Mouse (Mus musculus): ENCODE measurements at regions not wholly inside any gene's neighbourhood (a gene's known extent, or its start where the extent isn't known, plus 50 kb on each side); places are given as distances from the start of the nearest gene placed in this dataset.

DNA sequence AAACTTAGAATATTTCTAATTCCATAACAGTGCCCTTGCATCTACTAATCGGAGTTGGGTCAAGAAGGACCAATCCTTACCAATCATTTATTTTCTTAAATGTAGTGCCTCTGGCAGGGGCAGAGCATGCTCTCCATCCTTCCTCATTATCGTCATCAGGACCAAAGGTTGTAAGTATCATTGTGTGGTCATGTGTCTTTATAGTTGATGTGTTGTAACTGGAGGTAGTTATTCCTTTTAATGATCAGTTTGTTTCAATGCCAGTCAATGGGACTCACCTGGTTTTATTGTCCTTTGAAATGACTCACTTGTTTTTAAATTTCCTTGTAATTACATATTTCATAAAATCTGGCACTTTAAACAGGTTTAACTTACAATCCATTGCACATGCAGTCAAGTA lies 399.6 kb downstream of the Sec16b start:
- no peak for ATAC-seq (replicated peaks; ENCODE audit: low read depth, poor library complexity, severe bottlenecking)

DNA sequence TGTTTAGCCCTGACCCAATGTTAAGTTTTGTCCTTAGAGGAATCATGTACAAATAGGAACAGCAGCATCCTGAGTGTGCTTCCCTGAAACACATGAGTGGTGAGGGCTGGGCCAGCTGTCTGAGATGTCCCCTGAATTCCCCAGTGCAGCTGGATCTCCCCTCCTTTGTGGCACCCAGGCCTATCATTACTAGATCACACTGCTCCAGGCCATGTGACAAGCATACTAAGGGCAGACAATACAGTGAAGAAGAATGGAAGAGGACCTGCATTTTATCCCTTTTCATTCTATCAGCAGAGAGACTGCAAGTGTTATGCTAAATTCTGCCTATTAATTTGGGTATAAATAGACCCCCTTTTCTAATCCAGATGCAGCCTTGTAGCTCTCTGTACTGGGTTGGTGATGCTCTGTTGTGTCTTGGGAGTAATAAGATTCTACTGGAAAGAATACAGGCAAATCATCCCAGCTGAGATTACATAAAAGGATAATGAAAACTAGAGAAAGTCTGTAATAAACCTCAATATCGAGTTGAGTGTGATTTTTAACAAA lies 418.3 kb downstream of the Brinp2 start:
- no peak for ATAC-seq (replicated peaks; ENCODE audit: low read depth, poor library complexity, severe bottlenecking)

DNA sequence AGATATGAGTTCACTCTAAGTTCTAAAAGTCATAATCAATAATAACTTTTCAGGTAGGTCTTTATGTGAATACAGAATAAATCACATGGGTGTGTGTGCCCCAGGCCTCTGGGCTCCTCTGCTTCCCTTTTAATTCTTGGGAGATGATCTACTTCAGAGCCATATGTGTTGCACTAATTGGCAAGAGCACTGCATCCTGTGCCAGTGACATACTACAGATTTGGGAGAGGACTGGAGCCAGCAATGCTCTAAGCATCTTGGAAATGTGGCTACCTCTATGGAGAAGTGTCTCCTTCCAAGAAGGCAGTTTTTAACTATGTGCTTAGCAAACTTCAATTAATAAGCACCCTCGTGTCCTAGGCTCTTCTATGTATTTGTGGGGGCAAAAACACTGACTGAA lies 416.6 kb downstream of the Brinp2 start:
- ATAC-seq (replicated peaks; ENCODE audit: low read depth, poor library complexity, severe bottlenecking): no peak

DNA sequence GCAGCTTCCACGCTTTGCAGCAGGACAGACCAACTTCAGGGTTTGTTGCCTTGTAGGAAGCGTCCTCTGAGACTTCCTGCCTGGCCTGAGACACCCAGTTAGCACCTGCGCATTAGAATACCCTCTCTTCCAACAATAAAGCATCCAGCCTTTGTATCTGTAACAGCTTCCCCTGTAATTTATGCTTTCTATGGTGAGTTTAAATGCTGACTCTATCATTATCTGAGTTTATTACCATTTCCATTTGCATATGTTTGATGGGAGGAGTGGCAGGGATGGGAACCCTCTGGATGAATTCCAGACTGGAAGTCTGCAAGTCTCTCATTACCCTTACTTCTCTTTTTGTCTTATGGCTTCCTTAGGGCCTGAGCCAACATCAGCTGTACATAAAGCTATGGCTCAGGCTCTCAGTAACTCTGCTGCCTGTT lies 415.8 kb downstream of the Brinp2 start:
- ATAC-seq (replicated peaks; ENCODE audit: low read depth, poor library complexity, severe bottlenecking): no peak

DNA sequence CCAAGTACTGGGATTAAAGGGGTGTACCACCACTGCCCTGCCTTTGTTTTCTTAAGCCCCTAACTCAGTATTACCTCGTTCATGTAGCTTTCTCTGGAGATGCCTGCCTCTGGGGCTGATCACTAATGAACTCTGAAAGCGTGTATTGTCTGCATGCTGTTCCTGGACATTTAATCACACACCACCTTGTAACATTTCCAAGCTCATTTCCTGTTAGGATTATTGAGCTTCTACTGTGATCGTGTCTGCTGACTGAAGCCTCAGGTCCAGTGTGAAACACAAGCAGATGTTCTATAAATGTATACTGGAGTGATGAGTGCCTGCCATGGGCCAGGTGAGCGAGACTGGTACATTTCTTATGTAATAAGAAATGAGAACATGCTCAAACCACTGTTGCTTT lies 398.6 kb downstream of the Brinp2 start:
- no peak for ATAC-seq (replicated peaks; ENCODE audit: low read depth, poor library complexity, severe bottlenecking)

DNA sequence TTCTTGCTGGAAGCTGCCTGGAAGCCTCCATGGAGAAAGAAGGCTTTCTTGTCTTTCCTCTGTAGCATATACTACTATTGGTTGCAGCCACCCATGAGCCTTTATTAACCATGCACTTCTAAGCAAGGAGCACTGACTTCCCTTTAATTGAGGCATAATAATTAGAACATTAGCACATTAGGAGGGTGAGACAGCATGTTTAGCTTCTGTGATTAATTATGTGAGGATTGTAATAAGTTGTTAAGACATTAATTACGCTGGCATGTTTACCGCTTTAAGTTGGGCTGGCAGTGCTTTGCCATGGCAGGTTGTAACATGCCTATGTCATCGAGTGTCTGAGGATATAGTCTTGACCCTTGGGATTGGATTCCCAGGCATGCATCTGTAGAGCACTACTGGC lies 391.7 kb downstream of the Brinp2 start:
- no peak for ATAC-seq (replicated peaks; ENCODE audit: low read depth, poor library complexity, severe bottlenecking)

DNA sequence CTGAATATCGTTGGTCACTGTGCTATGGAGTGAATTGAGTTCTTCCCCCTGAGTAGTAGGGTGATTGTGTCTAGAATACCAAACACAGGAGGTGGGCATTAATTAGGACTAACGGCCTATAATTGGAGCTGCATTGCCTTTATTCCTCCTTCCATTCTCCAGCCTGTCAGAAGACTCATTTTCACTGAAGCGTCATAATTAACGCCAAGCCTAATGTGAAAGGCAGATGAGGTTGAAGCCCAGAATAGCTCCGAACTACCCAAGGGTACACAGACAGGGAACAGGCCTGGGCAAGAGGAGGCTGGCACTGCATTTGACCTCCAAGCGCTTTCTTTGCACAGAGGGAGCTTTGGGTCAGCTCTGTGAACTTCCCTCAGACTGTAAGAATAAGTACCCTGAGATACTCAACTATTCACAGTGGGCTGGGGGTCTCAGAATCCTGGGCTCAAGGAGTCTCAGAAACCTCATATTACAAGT lies 386.5 kb downstream of the Brinp2 start:
- no peak for ATAC-seq (replicated peaks; ENCODE audit: low read depth, poor library complexity, severe bottlenecking)

DNA sequence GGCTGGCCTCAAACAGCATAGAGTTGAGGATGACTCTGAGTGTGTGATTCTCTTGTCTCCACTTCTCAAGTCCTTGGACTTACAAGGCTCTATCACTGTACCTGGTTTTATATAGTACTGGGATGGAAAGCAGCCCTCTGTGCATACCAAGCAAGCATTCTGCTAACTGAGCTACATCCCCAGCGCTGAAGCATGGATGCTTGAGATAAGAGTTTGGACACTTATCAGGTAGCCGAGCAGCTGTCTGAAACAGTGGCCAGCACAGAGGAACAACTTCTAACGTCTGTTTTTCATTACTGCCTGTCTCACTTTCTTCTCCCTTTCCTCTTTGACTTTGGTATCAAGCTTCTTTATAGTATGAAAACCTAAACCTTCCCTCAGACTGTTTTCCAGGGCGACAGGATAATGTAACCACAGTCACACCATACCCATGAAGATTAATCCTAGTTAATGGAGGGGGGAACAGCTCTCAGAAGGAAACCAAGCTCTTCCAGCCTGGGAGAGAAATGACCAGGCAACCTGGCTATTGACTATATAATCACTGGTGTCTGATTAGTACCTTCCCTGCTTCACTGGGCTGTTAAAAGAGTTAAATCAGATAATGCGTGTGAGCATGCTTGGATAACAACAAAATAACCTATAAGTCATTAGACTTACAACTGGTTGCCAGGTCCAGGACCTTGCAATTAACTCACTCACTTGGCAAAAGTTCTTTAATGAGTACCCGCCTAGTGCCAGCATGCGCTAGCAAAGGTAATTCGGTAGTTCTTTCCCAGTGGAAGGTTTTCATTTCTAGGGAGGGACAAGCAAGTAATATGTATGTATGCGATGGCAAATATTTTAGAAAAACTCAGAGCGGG lies 382.5 kb downstream of the Brinp2 start:
- ATAC-seq (replicated peaks; ENCODE audit: low read depth, poor library complexity, severe bottlenecking): no peak

DNA sequence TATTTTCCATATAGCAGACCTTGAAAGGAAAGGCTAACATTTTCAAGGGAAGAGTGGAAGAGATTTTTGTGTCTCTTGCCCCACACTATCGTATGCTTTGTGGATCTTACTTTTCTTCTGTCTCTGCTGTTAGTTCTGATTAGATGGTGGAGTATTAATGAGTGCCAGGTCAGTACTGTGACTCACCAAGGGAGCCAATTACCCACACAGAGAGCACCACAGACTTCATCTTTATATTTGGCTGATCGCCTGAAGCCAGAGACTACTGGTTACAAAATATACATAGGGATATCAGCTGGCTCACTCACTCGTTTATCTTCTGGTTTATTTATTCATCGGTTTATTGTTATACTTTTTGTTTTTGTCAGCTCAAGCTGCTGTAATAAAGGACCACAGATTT lies 381.5 kb downstream of the Brinp2 start:
- ATAC-seq (replicated peaks; ENCODE audit: low read depth, poor library complexity, severe bottlenecking): no peak

DNA sequence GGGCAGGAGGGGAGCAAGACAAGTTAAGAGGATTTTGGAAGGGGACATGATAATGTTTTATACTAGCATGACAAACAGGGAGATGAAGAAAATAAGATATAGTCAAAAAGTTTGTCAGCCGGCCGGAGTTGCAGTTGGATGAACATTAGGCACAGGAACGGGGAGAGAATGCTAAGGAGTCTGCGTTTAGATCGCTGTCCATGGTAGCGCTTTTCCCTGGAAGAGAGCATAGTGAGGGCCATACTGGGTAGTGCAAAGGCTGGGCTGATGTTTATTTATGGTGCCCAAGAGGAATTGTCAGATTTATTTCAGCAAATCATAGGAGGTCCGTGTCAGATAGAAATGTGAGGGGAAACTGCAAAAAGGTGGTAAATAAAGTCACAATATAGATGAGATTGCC lies 337.0 kb downstream of the Brinp2 start:
- ATAC-seq (replicated peaks; ENCODE audit: low read depth, poor library complexity, severe bottlenecking): no peak

DNA sequence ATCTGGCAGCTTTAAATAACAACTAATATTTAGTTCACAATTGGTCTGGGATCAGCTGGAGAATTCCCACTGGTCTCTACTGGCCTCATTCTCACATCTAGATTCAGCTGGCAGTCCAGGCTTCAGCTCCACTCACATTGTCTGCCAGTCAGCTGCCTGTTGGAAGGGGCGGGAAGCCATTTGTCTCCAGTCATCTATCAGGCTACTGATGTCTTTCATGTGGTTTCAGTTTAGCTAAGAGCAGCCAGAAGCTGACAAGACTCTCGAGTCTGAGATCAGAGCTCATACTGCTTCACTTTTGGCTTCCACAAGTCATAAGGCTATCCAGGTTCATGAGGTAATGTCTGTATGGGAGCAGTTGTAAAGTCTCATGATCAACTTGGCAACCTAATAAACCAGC lies 316.4 kb downstream of the Brinp2 start:
- no peak for ATAC-seq (replicated peaks; ENCODE audit: low read depth, poor library complexity, severe bottlenecking)

DNA sequence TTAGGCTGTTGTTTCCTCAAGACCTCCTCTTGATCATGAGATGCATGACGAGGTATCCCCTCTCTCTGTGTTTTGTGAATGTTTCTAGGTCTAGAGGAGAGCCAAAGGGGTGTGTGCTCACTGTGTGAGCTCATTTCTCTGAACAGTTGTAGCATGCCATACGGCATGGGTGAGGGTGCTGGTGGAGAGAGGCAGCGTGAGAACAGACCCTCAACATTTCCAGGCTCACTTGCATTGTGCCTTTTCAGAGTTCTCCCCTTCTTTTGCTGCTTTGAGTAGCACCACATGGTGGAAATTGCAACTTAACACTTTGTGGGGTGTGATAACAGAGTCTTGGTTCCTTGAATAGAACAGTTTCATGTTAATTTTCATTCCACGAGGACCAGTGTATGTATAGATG lies 315.8 kb downstream of the Brinp2 start:
- ATAC-seq (replicated peaks; ENCODE audit: low read depth, poor library complexity, severe bottlenecking): no peak

DNA sequence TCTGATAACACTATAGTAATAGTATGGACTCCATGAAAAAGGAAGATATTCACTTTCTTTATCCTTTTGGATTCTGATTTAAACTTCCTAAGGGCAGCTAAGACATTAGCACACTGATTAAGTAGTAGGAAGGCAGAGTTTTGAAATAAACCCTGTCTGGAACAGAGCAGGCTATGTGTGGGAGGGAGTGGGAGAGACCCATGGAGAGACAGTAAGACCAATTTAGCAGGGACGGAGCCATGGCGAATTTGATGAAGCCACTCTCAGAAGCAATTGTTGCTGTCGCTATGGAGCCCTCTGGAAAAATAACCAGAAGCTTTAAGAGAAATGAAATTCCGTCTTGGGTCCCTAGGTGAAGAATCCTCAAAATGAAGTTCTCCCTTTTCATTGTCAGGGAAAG lies 303.5 kb downstream of the Brinp2 start:
- ATAC-seq (replicated peaks; ENCODE audit: low read depth, poor library complexity, severe bottlenecking): no peak

DNA sequence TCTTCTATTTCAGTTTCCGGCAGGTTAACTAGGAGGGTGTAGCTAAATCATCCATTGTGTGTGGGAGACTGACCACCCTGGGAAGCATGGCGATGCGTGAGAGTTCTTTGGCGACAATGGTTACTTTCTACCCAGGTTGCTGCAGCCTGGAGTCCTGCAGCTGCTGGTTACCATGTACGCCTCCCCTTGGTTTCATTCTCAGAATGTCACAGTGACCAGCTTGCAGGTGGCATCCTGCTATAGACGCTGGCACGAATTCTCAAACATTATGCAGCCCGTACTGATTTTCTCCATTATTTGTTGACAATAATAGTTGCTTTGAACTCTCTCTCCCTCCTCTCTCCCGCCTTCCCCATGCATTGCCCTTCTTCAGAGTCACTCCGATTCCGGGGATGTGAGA lies 301.2 kb downstream of the Brinp2 start:
- ATAC-seq (replicated peaks; ENCODE audit: low read depth, poor library complexity, severe bottlenecking): no peak

DNA sequence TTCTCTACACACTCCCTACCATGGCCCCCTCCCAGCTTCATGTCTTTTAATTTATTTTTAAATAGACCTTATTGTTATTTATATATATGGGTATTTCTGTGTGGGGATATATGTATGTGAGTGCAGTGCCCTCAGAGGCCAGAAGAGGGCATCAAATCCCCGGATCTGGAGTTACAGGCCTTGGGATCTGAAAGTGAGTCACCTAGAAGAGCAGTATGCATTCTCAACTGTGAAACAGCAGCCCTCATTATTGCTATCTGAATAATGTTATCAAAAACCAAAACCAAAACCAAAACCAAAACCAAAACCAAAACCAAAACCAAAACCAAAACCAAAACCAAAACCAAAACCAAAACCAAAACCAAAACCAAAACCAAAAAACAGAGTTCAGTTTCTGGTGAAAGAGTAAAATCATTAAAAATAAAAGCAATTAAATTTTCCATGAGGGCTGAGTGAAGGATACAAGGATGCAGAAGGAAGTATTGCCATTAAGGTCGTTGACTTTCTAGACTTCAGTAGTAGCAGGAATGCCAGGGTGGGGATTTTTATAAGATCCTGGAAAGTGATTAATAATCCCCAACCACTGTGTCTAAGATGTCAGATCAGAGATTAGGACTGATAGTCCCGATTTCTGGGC lies 299.0 kb downstream of the Brinp2 start:
- ATAC-seq (replicated peaks; ENCODE audit: low read depth, poor library complexity, severe bottlenecking): no peak

DNA sequence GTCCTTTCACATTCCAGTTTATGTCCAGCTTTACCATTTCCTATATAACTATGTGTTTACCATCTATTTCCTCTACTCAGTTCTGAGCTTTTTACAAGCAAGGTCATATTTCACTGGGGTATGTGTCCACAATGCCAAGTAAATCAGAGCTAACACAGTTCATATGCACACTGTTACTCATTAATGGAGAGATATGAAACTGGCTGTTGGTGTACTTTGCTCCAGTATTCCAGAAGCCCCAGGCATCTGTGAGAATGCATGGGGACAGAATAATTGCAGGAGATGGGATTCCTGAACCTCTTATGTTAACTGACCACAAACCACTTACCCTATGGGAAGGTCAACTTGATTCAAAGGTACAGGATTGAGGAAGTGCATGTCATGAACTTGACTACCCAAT lies 298.3 kb downstream of the Brinp2 start:
- ATAC-seq (replicated peaks; ENCODE audit: low read depth, poor library complexity, severe bottlenecking): no peak

DNA sequence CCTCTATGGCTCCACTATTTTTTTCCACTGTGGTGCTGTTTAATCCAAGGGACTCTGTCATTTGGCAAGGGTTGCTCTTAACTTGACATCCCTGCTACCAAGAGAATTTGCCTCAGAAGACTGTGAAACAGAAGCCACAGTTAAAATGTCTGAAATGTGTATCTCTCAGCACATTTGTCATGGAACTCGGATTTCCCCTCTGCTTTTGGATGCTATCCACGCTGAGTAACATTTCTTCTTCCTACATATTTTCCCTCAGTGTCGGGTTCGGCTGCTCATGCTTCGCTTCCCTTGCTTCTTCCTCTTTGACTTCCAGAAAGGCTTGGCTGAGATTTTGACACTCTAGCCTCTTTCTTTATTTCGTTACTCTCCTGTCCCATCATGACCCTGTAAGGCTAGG lies 294.1 kb downstream of the Brinp2 start:
- ATAC-seq (replicated peaks; ENCODE audit: low read depth, poor library complexity, severe bottlenecking): no peak

DNA sequence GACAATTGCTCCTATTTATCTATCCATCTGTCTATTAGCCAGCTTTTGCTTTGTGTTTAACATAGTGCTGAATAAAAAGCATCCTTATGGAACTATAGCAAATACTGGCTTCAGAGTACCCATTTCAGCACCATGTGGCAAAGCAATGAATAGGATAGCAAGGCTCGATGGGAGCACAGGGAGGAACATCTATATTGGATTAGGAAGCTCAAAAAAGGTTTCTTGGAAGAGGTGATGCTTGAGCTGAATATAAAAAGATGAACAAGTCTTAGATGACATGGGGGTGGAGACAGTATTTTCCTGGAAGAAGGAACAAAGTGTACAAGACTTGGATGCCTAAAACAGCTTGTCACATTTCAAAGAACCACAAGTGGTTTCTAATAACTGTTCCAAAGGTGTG lies 273.9 kb downstream of the Brinp2 start:
- no peak for ATAC-seq (replicated peaks; ENCODE audit: low read depth, poor library complexity, severe bottlenecking)

DNA sequence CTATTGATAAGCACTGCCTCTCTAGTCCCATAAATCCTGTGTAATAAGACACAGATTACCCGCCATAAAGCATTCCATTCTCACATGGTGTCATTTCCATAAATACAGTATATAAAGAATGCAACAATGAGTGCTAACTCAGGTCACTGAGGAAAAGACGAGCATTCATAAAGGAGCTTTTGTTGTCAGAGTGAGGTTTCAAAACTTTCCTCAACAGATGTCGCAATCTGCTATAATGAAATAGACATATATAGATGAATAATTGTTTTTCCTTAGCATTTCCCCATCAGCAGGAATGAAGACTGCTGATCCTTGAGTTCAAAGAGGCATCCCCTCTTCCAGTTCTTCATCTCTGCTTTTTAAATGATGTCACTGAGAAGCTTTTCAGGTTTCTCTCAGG lies 270.3 kb downstream of the Brinp2 start:
- no peak for ATAC-seq (replicated peaks; ENCODE audit: low read depth, poor library complexity, severe bottlenecking)

DNA sequence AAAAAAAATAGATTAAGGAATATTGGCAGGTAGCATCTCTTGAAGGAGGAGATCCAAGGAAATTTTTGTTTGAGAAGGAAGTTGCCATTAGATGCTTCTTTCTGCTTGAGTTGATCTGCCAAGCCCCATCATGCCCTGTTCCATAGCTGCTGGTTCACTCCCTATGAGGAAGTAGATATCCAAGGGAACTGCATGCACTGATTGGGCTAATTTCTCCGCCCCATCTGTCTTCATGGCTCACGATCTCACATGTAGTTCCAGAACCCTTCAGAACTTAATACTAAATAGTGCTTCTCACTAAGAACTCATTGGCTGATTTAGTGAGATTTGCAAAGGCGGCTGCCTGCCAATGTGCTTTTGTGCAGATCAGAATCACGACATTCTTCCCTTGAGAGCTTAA lies 258.6 kb downstream of the Brinp2 start:
- ATAC-seq (replicated peaks; ENCODE audit: low read depth, poor library complexity, severe bottlenecking): no peak

DNA sequence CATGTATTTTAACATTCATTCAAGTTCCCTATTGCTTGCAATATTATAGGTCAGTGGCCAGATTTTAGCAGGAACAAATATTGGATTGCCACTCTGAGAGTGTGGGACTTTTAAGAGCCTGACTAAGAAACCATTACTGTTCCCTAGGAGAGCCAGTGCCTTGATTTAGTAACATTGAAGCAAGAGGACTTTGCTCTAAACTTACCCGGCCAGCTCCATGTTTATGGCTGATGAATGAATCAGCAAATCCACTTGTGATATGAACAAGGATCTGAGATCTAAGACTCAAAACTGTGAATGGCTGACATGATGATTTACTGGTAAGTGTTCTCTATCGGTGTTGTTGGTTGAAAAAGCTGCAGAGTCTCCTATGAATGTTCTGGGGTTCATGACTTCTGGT lies 236.4 kb downstream of the Brinp2 start:
- ATAC-seq (replicated peaks; ENCODE audit: low read depth, poor library complexity, severe bottlenecking): no peak

All from common myeloid progenitor, adult 5-6 weeks (primary cell).